Mouse (Mus musculus): ENCODE data around the gene Tlx3.

Gene Tlx3

DNA sequence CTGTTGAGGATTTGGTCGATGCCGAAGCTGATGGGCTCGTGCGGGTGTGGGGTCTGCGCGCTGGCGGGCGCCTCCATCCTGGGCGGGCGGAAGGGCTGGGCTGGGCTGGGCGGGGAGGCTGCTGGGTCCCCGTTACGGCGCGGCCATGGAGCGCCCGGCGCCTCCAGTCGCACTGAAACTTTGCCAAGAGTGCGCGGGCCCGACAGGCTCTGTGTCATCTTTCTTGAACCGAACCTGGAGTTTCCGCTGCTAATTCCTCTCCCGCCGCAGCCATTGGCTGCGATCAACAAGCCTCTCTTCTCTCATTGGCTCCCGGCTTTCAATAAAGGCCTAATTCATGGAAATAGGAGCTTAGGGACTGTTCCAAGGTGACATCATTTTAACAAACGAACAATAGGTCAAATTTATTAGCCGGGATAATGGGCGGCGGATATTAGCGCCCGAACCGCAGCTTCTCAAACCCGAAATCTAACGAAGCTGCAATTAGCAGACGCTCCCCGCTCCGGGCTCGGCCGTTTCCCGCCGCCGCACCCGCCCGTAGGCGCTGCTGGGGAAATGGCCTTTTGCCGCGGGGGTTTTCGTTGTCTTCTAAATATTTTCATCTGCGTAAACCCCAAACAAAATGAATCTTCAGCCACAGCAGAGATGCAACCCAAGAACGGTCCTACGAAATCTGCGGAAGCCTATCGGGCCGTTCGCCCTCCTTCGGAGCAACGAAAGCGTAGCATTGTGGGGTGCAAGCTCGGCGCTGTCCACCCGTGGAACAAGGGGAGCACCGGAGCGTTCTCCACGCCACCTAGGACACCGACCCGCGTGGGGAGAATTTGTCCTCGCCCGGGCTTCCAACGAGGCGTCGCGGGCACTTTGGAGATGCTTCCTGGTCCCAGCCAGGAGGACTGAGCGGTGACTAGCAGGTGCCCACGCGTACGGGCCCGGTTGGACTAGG is at the start of gene Tlx3:
TSS of gene Tlx3 (minus strand) at position 207 of the 946 bp plus-strand sequence.
- DNase-seq (ENCODE audit: low read depth, low spot score), result no peak

DNA sequence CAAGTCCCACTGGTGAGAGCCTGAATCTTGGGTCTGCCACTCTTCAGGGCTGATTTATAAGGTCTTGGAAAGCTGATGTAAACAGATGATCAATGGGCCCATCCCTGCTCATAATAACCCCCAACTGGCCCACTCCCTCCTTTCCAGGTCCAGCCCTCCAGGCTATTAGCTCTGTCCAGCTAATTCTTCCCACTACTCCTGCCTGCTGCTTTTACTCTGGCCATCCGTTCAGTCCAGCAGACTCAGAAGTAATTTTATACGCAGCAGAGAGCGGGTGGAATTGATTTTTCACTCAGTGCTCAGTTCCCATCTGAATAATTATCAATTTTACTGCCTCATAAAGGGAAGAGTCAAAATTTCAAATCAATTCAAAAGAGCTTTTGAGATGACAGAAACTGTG is 36.9 kb upstream of the Tlx3 start:
- no peak for DNase-seq (ENCODE audit: low read depth, low spot score)

DNA sequence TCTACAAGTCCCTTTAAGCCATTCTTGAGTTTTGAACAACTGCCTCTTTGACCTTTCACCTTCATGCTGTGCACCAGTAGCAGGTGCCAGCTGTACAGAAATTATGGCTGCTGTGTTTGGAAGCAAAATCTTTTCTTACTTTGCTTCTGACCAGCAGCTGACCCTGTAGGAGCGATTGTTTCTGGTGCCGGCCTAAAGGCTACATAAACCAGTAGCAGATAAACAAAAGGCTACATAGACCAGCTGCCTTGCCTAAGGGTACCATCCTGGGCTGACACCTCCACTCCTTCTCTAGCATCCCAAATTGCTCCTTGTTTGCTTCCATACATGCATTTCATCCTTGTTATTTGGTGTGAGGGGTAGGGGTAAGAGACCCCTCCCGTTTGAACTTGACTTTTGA is 30.7 kb upstream of the Tlx3 start:
- DNase-seq (ENCODE audit: low read depth, low spot score), result no peak

DNA sequence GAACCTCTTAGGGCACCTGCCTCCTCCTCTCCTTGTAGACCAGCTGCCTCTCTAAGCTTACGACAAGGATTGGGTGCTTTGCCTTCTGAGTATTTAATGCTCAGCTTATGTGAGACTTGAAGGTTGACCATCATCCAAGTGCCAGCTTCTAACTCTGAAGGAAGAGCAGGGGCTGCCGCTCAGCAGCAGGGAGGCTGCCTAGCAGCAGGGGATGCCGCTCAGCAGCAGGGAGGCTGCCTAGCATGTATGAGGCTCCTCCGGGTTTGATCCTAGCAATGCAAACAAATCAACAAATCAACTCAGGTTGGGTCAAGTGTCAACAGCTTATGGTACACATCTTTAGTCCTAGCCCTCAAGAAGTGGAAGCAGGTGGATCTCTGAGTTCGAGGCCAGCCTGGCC is 28.7 kb upstream of the Tlx3 start:
- DNase-seq (ENCODE audit: low read depth, low spot score), result no peak

DNA sequence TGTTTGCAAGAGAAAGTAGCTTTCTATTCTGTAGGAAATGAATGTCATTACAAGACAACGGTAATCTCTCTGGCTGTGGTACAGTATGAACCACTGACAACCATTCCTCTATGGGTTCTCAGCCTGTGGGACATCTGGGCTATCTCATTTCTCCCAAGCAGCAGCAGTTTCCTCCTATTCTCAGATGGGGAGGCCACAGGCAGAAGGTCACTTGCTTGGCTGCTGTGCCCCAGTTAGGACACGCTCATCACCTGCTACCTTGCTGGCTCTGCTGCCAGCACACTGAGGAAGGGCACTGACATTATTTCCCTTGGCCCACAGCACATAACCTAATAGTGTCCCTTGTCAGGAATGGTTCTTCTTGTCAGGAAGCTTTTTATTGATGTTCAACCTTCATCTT is 24.8 kb upstream of the Tlx3 start:
- DNase-seq (ENCODE audit: low read depth, low spot score), result no peak

DNA sequence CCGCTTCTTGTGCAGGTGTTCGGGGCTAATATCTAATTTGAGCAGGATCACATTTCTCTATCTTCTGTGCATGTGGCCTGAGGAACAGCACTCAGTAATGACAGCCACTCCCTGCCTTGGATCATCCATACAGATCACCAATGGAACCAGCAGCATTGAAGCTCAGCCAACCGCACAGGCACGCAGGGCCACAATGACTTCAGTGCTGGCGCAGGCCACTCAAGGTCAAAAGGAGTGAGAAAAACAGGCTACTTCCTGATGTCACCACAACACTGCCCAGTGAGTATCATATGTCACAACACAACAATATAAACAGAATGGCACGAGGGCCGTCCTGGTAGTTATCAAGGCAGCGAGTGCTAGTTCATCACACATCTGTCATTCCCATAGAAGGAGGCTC is 23.1 kb upstream of the Tlx3 start:
- DNase-seq (ENCODE audit: low read depth, low spot score), result no peak

DNA sequence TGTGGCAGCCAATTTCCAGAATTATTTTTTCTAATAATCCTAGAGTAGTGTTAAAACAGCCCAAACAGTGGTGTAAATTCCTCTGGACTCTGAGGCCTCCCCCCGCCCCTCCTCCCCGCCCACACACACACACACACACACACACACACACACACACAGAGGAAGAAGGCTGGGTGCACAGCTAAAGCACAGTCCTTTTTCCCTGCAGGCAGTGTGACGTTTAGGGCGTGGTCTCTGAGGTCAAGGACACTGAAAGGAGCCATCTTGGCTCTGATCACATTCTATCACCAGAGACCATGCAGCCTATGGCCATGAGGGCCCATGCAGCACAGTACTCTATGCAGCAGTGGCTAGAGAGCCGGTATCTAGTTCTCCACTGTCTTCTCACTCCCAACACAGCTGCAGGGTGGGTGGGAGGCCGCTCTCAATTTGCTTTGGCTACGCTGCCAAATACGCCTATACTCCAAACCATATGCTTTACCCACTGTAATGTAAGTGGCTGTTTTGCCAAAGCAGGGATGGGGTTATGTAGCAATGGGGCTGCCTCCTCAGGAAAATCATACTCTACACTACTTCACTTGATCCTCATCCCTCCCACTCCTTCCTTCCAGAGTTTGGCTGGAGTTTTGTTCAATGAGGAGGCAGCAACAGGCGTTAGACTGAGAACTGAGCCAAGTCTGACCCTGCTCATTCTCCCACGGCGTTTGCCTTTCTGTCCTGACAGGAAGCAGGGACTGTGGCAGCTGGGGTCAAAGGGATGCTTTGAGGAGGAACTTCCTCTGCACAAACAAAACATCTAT is 18.4 kb upstream of the Tlx3 start:
- DNase-seq (ENCODE audit: low read depth, low spot score), result no peak

DNA sequence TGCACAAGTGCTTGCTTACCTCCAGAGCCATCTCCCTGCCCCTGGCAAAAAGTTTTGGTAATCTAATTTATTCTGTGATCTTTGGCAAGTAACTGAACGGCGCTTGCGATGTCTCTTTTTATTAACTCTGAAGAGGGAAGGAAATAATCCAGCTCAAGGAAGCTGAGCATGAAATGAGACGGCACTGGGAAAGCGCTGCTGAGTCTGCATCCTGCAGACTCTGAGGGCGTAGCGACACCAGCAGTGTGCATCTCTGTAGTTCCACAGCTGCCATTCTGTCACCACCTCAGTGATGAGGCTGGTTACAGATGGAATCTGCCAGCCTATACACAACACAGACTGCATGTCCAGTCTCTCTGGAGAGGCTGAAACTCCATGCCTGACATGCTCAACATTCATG is 17.4 kb upstream of the Tlx3 start:
- DNase-seq (ENCODE audit: low read depth, low spot score), result no peak

DNA sequence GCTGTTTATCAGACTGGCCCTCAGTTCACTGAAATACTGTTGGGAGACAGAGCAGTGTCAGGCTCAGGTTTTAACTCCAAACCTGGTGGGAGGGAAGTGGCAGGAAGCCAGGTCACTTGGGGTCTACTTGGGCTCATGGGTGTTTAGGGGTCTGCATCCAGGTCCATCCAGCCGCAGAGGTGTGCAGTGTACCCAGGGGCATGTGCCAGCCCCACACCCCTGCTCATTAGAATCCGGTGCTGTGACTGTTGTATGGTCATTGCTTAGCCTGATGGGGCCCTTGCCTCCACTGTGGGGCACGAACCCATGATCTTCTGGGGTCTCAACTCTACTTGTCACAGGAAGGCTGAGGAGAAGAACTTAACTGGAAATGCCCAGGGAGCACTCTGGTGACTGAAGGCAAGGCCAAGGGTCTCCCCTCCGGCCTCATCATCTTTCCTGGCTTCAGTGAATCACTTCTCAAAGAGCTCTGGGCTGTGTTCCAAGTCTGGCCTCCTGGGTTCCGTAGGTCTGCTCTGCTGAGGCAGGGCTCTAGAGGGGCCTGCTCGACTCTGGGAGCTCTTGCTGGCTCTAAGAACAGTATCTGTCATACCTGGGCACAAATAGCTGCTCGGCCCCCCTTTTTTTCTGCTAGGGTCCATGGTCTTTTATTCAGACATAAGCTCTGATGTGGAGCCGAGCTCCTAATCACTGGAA is 14.1 kb upstream of the Tlx3 start:
- DNase-seq (ENCODE audit: low read depth, low spot score), result no peak

DNA sequence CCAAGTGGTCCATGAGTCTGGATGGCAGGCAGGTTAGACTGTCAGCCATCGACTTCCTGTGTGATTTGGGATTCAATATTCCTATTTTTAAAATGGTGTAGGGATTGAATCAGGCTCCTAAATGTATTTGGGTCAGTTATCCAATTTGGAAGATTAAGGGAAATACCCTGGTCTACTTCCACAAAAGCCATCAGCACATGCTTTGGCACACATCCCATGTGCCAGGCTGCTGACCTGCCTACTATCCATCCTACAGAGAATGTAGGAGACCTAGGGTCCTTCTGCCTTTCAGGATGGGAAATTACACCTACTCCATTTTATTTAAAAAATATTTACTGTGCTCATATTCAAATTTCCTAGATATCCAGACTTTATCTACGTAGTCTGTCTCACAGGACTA is 4.0 kb upstream of the Tlx3 start:
- DNase-seq (ENCODE audit: low read depth, low spot score), result no peak

DNA sequence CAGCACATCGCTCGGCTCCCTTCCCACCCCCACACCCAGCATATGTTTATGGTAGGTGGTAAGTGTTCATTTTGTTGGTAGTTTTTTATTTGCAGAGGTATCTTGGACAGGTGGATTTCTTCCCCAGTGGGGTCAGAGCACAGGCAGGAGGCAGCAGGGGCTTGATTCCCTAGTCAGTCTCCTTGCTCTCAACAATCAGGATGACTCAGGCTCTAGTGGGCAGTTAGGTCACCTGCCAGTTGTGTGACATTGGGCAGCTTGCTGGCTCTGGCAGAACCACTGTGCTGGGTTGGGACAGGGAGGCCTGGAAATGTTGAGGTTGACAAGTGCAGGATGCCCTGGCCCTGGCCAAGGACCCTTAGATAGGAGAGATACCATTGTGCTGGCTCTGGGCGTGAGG is 1.6 kb upstream of the Tlx3 start:
- DNase-seq (ENCODE audit: low read depth, low spot score), result no peak

DNA sequence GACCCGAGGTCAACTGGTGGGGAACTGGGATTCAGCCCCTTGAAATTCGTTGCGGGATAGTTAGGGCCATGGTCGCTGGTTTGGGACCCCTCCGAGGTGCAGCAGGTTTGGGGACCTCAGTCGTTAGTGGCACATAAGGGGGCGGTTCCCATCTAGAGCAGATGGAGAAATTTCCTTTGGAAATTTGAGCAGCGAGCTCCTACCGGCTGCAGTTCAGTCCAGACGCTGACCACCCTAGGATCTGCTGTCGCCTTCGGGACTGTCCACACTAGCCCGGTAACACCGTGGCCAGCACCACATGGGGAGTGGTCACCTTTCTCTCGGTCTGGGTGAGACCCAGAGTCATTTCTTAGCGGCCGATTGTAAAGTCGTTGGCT is 928 bp upstream of the Tlx3 start:
- no peak for DNase-seq (ENCODE audit: low read depth, low spot score)

DNA sequence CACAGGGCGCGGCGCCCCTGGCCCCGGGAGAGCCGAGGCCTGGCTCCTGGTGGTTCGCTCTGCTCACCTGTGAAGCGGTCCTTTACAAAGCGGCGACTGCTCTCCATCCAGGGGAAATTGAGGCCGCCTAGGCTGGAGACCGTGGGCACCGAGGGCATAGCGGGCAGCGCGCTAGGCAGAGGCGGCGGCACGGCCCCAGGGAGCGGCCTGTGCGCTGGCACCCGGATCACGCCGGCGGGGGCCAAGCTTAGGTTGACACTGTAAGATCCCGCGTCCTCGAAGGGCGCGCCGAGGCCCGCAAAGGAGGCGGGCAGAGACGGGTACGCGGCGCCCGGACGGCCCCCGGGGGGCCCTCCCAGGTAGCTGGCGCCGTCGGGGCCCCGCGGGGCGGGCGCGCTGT is 417 bp downstream of the Tlx3 start:
- no peak for DNase-seq (ENCODE audit: low read depth, low spot score)

DNA sequence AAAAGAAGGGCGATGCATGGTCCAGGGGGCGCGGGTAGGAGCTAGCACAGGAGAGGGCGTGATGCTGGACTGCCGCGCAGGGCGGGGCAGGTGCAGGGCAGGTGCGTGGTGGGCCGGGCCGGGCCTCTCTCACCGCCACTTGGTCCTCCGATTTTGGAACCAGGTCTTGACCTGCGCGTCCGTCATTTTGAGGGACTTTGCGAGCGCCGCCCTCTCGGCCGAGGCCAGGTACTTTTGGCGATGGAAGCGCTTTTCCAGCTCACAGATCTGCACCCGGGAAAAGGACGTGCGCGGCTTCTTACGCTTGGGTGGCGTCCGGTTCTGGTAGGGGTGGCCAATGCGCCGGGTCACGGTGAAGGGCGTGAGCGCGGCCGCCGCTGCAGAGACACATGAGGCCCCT is 1.1 kb downstream of the Tlx3 start:
- no peak for DNase-seq (ENCODE audit: low read depth, low spot score)

DNA sequence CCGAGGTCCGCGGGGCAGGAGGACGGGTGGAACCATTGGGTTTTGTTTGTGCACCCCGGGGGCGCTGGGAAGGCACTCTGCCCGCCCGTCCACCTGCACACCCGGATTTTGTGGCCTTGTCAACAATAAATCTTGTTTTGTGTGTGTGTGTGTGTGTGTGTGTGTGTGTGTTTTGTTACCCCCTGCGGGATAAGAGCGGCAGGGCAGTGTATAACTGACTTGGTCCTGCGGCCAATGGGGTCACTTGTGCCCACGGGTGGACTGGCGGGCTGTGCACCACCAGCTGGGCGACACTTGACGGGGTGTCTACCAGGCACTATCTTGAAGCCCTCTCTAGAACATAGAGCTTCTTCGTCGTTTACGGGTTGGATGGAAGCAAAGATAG is 1.8 kb downstream of the Tlx3 start:
- no peak for DNase-seq (ENCODE audit: low read depth, low spot score)

DNA sequence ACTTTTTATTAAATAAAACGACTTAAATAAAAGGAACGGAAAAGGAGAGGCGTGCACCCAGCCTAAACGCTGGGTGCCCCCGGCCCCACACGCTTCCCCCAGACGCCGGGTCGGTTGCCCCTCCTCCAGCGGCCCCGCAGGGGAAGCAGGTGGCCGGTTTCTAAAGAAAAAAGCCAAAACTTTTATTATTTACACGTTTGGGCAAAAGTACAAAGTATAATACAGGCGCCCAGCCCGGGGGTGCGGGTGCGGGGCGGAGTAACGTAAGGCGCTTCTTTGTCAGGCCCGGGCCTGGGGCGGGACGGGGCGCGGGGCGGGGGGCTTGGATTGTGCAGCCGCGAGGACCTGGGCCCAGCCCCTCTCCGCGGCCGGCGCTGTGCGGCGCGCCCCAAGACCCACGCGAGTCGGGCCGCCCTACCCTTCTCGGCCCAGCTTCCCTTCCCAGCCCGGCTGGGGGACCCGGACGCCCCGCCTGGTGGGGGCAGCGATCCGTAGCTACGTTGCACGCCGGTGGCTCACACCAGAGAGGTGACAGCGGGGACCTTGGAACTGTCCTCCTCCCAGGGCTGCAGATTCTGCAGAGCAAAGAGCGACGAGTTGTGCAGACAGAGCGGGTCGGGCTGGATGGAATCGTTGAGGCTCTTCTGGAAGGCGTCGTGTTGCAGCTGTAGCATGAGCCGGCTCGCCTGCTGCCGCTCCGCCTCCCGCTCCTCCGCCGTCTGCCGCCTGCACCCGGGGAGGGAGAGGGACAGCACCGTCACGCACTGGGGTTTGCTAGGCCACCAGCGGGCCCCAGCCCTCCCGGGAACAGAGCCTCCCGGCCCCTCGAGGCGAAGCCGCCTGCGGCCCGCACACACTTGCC is 2.4 kb downstream of the Tlx3 start:
- no peak for DNase-seq (ENCODE audit: low read depth, low spot score)

DNA sequence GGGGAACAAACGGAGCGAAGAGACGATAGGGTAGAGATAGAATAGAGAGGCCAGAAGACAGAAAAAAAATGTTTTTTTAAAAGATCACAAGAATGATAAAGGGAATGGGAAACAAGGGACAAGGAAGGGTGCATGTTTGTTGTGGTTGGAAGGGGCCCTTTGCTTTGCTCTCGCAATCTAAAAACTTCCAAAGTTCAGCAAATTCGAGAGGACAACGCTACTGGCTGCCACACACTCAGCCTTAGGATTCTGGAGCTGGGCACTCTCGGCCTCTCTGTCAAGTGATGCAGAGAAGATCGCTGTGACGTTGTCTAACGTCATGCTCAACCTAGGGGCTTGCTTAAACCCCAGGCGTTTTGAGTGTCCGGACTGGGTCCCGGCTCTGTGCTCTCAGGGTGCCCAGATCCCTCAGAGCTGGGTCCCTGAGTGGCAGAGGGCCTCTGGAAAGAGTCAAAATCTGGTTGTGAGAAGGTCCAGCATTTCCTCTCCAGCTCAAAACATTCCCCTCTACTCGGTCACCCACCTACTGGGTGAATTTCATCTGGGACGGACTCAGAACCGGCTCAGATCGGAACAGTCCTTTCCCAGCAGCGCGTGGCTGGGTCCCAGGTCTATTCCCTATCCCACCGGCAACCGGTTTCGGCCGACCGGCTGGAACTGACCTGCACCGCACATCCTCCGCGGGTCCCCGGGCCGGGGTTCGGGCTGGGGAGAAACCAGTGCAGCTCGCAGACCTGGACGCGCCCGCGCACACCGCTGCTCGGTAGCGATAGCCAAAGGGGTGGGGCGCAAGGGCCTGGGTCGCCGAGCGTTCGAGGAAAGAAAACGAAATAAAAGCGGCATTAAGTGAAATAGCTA is 3.3 kb downstream of the Tlx3 start:
- DNase-seq (ENCODE audit: low read depth, low spot score), result no peak

DNA sequence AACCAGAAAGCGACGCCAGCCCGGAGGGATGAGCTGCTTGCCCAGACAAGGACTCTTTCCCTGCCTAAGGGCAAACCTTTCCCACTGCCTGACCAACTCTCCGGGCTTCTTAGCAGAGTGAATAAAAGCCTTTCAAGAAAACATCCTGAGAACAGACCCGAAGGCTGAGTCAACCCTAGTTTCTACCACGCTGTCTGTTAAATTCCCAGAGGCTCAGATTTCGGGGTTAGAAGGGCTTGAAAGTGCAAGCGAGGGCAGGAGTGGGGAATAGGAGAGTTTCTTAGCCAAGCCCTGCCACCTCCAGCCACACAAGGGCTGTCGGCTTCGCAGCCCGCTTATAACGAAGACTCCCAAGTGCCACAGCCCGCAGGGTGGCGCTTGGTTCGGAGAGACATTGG is 4.3 kb downstream of the Tlx3 start:
- DNase-seq (ENCODE audit: low read depth, low spot score), result no peak

DNA sequence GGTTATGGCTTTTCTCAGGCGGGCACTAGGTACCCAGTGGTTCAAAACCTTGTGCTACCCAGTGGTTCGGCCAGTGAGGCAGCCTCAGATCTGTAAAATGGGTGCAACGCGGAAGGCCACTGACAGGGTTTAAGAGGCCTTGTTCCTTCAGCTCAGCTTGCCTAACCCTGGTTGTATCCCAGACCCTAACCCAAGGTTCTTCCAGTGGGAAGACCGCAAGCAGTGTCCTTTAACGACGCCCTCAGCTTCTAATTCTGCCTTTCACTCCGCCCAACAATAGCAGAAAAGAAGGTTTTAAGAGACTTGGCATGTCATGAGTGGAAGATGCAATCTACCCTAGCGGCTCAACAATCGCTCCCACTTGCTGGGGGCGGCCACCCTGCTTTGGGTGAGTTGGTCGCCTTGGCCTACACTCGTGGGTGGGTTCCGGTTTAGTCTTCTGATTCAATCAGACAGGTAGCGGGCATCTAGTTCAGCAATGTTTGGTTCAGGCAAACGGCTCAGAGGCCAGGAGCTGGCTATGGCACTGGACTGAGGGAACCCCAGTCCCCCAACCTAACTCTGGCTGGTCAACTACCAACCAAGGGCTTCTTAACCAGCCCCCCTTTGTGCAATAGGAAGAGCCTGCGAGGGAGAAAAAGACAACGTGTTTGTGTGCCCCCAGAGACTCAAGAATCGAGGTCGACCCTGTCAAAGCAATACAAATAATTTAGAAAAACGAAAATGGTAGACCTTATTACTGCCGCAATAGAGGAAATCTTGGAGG is 4.9 kb downstream of the Tlx3 start:
- DNase-seq (ENCODE audit: low read depth, low spot score), result no peak

DNA sequence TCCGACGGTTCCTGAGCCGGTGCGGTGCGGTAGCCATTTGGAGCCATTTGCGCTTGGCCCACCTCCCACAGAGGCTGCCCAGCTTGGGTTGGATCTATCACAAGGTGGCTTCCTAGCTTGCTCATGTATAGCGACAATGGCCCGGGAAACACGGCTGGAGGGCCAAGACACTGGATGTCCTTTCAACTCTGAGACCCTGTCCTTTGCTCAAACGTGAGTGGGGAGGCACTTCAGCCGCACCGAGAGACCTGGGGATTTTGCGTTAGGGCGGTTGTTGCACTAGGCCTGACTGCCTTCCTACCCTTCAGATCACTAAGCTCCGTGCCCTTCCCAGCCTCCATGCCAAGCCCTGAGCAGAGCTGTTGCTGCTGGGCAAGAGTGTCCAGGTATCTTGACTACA is 5.7 kb downstream of the Tlx3 start:
- no peak for DNase-seq (ENCODE audit: low read depth, low spot score)
